Mouse (Mus musculus) small intestine, adult 10 weeks (tissue): ENCODE data around the gene Slc39a1. TPM values are rescaled to one million over a fixed set of nuclear protein-coding genes. Genes with fewer than 3 reads are reported as not detected.

Experiments used
- polyA plus RNA-seq: library from polyadenylated mRNA; stranded (reverse); fragments of 350-450 nt; fragmentation: Illumina TruSeq; extraction: RNeasy Lipid Tissue Mini Kit (QIAGEN cat#74804); gene quantifications from one replicate; pipeline ENCODE4 v1.2.3, GENCODE M21; 2014; ENCODE audit warnings: low replicate concordance

Slc39a1 gene
- 62.4 TPM for polyA plus RNA-seq

GRCm38 (mm10) chr3:90247960-90248745, at the start of gene Slc39a1:
Gene Slc39a1 (plus strand): TSS chr3:90248172.

GRCm38 (mm10) chr3:90213377-90213866, 34.5 kb upstream of the Slc39a1 start, which contains the start of the genes Rps27 and Rab13:
Gene Rps27 (minus strand): TSS chr3:90213651.
Gene Rab13 (plus strand): TSS chr3:90213695.

GRCm38 (mm10) chr3:90231507-90232333, 16.3 kb upstream of the Slc39a1 start, which contains the start of gene Jtb:
Gene Jtb (plus strand): TSS chr3:90231597.

GRCm38 (mm10) chr3:90242984-90243775, 4.8 kb upstream of the Slc39a1 start, which contains the start of gene Creb3l4:
Gene Creb3l4 (minus strand): TSS chr3:90243512.

GRCm38 (mm10) chr3:90253653-90254418, 5.9 kb downstream of the Slc39a1 start, which contains the start of gene Crtc2:
Gene Crtc2 (plus strand): TSS chr3:90254163.

GRCm38 (mm10) chr3:90265034-90265931, 17.3 kb downstream of the Slc39a1 start, which contains the start of gene Dennd4b:
Gene Dennd4b (plus strand): TSS chr3:90265185.

GRCm38 (mm10) chr3:90292345-90293275, 44.6 kb downstream of the Slc39a1 start, which contains the start of gene Gatad2b:
Gene Gatad2b (plus strand): TSS chr3:90293178.

Other genes starting within 250 kb of the Slc39a1 start
- 26.7 TPM for gene Hax1, start 249.4 kb upstream of the Slc39a1 start, polyA plus RNA-seq
- gene 4933434E20Rik, start 196.5 kb upstream of the Slc39a1 start, polyA plus RNA-seq: 86.9 TPM
- gene Ubap2l, start 195.5 kb upstream of the Slc39a1 start, polyA plus RNA-seq: 60.7 TPM
- gene Tpm3, start 175.5 kb upstream of the Slc39a1 start, polyA plus RNA-seq: 255 TPM
- gene Nup210l, start 144.0 kb upstream of the Slc39a1 start, polyA plus RNA-seq: 0.07 TPM
- gene Rps27, start 34.5 kb upstream of the Slc39a1 start, polyA plus RNA-seq: 848 TPM
- gene Rab13, start 34.5 kb upstream of the Slc39a1 start, polyA plus RNA-seq: 2.2 TPM
- 152 TPM for gene Jtb, start 16.6 kb upstream of the Slc39a1 start, polyA plus RNA-seq
- gene Creb3l4, start 4.7 kb upstream of the Slc39a1 start, polyA plus RNA-seq: 3.1 TPM
- 10.5 TPM for gene Crtc2, start 6.0 kb downstream of the Slc39a1 start, polyA plus RNA-seq
- gene Dennd4b, start 17.0 kb downstream of the Slc39a1 start, polyA plus RNA-seq: 0.48 TPM
- gene Gatad2b, start 45.0 kb downstream of the Slc39a1 start, polyA plus RNA-seq: 20.5 TPM
- gene Slc27a3, start 141.8 kb downstream of the Slc39a1 start, polyA plus RNA-seq: not detected
- 8.9 TPM for gene Ints3, start 185.4 kb downstream of the Slc39a1 start, polyA plus RNA-seq
- gene Npr1, start 217.7 kb downstream of the Slc39a1 start, polyA plus RNA-seq: 1.4 TPM
- gene Ilf2, start 228.0 kb downstream of the Slc39a1 start, polyA plus RNA-seq: 30.4 TPM
- 32.7 TPM for gene Snapin, start 242.9 kb downstream of the Slc39a1 start, polyA plus RNA-seq